Mouse (Mus musculus) cerebellum, adult 18-20 months (tissue): ENCODE data around the gene Nfkb1.

Experiments used
- DNase-seq, 2 experiments: peaks; one replicate each; pipeline ENCODE4 v3.0.0; 2021

Gene Nfkb1

DNA sequence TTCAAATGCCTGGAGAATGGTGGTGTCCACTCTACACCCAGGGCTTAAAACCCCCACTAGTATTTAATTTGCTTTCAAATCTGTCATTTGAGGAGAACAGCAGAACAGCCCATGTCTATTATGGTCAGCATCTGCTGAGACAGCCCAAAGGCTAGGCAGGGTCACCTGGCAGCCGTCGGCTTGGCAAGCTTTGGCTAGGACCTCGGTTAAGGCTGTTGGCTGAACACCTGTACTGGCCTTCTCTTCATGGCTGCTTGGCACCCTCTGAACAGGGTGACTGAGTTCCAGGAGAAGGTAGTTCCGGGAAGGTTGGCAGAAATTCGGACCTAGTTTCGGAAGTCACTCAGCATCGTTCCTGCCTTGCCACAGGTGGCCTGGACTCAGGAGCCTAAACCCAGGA, 109.1 kb downstream of the Nfkb1 start:
- peak; percentile 12 to 21 for DNase-seq

DNA sequence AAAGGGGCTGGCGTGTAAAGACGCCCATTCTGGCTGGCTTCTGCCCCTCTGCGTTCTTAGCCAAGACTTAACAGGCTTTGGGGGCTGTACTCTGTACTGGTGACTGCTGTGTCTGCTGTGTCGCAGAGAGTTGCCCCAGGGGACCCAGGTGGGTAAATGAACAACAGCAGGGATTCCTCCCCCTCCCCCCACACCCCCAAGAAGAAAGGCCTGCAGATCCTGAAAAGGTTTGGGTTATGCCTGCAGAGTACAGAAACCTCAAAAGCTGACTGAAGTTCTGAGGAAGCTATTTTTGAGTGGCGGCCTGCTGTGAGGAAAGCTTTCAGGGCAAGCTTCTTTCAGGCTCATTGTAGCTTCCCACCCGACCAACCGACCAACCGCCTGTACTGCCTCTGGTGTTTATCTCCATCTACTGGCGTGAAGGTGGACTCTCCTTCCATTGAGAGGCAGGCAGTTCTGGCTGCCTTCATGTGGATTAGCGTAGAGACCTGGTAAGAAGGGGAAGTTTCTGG, 109.7 kb downstream of the Nfkb1 start:
- DNase-seq: peak; percentile 20 to 30

DNA sequence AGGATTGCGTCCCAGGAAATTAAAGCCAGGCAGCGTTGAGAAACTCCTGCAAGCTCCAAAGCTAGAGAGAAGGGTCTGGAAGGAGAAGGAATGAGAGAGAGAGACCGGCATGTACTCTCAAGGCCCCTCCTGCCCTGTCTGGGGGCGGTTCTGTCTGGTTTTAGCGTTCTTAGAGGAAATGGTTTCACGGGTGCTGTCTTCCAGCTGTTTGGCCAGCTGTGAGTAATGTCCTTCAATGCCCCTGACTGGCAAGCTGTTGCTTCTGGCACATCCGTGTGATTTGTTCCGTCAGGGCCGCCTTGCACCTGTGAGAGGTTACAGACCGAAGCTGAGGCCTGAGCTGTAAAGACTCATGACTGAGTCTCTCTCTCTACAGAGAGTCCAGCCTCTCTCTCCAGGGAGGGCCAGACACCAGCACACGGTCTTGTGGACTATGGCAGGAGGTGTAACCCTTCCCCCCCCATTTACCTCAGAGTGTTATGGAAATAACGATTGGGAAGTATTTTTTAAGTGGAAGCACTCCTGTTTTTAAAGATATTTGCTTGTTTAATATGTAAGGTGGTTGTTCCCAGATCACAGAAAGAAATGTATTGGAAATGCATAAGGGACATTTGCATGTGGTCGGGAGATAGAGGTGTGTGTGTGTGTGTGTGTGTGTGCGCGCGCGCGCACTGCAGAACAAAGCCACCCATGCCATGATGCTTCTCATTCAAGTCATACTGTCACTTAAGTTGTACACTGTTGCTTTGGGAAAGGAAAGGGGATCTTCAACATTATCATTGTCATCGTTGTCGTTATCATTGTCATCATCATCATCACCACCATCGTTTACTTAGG, 110.7 kb downstream of the Nfkb1 start:
- no peak for DNase-seq

DNA sequence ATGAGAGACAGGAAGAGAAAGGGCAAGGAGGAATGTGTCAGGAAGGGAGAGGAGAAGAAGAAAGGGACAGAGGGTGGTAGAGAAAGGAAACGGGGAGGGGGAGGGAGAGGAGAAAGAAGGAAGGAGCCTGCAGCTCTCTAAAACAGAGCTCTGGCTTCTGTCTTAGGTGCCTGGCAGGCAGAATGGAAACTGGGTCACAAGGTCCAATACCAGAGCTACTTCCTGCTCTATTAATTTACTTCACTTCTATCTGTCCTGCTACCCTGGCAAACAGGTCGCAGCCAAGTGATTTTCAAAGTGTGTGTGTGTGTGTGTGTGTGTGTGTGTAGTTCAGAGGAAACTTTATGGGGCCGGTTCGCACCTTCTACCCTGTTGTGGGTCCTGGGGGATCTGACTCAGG, 112.2 kb downstream of the Nfkb1 start:
- no peak for DNase-seq

DNA sequence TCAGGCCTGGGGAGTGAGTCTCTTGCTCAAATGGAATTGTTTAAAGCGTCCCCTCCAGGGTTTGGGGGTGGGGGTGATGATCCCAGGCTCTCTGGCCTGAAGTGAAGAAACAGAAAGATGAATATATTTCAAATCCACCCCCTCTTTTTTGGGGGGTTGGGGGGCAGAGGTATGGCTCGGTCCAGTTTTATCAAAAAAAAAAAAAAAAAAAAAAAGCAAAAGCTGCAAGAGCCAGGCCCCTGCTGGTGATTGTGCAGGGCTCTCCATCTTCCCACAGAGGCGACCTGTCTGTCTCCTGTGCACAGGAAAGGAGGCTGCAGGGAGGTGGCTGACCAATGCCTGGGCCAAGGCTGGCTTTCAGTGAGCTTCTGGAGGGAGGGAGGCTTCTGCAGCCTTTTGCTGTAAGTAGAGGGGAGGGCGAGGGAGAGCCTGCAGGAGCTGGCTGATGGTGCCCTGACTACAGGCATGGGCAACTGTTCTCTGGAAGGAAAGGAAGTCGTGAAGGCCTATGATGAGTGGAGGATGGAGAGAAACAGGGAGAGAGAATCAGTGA, 112.7 kb downstream of the Nfkb1 start:
- no peak for DNase-seq

DNA sequence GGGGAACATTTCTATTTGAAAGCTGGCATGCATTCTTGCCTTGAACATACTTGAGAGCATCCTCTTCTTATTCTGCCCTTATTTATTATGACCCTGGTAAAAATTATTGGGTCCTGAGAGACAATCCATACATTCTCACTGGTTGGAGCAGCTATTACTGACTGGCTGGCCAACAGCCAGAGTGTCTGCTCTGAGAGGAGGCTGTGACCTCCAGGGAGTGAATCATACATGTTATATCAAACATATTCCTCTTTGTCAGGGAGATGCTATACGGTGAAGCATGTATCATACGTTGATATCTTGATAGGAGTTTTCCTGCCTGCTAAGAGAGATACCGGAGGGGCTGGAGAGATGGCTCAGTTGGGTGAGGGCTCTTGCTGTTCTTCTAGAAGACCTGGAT, 116.2 kb downstream of the Nfkb1 start:
- DNase-seq: no peak

DNA sequence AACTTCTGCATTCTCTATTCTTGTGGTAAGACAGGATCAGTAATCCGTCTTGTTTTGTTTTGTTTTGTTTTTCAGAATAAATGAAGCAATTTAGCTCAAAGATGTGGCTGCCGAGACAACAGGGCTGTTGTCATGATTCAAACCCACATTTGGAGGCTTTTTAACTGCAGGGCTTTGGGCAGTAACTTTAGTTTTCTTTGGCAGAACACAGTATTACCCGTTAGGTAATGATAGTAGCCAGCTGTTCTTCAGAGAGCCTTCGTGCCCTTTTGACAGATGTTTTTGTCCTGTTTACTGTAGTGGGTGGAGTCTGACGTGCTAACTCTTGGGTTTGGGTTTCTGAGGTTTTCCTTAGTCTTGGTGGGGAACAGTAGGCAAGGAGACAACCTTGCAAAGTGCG, 118.3 kb downstream of the Nfkb1 start:
- no peak for DNase-seq

DNA sequence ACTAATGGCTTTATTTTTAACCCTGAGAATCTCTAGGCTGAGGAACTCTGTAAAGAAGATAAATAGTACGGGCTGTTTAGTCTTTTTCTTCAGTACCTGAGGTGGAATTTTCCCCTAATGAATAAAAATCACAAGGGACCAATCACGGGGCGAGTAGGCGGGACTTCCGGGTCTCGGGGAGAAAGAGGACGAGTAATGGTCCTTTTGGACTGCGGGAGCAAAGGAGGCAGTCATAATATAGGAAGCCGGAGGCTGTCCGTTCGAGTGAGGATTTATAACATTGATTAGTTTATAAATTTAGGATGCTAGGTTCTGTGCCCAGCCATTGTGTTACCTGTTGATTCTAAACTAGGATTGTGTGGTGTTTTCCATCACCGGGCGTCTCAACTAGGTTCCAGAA, 119.8 kb downstream of the Nfkb1 start:
- DNase-seq: no peak

DNA sequence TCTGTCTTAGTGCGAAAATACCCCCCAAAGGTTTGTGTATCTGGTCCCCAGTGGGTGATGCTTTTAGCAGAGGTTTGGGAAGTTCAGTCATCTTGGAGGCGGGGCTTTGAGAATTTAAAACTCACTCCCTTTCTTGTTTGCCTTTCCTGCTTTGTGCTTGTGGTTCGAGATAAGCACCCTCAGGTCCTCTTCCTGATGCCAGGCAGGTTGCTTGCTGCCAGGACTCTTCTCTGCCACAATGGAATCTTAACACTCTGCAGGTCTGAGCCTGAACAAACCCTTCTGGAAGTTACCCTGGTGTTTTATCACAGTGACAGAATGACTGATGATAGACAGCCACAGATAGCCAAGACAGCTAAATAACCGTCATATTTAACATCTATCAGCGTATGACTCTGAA, 122.7 kb downstream of the Nfkb1 start:
- DNase-seq: no peak

DNA sequence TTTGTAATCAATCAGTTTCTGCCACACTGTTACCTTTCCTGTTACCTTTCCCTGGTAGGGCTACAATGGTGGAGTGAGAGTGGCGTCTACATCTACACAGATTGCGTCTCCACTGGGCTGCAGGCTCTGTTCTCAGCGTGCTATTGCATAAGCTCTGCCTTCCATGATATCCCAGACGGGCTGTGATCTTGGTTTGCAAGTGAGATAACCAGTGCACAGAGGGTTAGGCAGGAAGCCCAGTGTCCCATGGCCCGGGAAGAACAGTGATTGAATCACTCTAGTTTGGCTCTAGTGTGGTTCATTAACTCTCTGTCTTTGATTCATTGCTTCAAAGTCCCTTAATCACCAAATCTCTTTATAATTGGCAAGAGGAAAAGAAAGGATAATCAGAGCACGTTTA, 123.5 kb downstream of the Nfkb1 start:
- no peak for DNase-seq

DNA sequence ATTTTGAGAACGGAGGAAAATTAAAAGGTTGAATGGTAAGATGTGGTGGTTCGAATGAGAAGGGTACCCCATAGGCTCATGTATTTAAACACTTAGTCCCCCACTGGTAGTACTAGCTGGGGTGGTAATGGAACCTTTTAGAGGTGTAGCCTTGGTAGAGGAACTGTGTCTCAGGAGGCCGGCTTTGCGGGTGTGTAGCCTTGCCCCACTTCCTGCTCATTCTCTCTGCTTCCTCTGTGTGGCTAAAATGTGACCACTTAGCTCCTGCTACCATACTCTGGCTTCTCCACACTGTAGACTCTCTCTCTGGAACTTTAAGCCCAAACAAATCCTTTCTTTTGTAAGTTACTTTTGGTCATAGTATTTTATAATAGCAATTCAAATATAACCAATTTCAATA, 126.0 kb downstream of the Nfkb1 start:
- no peak for DNase-seq

DNA sequence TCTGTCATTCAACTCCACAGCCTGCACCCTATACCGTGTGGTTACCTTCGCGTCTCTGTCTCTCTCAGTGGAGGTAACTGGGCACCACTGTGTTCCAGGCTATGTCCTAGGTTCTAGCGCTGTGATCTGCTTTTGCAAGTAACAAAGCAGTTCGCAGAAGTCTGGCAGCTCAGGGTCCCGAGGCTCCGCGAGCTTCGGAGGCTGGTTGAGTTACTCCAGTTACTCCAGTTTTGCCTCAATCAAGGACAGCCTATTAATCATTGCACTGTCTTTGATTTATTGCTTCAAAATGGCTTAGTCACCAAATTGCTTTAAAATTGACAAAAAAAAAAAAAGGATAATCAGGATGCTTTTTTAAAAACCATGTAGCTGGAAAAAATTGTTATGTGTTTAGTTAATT, 126.6 kb downstream of the Nfkb1 start:
- DNase-seq: no peak

DNA sequence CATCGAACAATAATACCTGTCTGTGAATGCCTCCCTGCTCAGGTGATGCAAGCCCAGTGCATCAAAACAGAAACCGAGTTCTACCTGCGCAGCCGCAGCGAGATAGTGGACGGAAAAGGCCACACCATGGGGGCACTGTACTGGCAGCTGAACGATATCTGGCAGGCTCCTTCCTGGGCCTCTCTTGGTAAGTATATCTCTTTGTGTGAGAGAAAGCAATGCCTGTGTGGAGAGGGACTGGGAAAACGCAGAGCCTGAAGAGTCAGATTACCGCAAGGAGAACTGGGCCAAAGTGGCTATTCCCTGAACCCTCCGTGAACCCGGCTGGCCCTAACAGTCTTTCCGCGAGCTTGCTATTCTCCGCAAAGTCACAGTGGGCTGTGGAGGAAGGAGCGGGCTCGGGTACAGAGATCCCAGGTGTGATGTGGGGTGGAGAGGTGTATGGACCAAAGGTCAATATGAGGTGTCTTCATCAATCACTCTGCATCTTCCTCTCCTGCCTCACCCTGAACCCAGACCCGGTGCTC, 128.1 kb downstream of the Nfkb1 start:
- DNase-seq: no peak

DNA sequence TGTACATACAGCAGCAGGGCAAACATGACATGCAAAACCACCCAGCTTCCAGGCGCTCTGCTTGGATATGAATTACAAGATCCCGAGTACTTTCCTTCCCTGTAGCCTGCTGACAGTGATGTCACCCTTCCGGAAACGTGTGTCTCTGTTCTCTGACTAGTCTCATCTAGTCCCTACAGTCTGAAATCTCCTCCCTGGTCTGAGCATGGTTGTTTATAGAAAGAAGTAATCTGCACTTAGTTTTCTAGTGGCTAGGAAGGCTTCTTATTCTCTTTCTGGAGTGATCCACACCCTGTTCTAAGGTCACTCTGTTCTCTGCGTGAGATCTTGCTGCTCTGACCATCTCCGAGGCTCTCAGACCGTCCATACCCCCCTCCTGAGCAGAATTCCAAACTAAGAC, 129.3 kb downstream of the Nfkb1 start:
- DNase-seq: no peak

DNA sequence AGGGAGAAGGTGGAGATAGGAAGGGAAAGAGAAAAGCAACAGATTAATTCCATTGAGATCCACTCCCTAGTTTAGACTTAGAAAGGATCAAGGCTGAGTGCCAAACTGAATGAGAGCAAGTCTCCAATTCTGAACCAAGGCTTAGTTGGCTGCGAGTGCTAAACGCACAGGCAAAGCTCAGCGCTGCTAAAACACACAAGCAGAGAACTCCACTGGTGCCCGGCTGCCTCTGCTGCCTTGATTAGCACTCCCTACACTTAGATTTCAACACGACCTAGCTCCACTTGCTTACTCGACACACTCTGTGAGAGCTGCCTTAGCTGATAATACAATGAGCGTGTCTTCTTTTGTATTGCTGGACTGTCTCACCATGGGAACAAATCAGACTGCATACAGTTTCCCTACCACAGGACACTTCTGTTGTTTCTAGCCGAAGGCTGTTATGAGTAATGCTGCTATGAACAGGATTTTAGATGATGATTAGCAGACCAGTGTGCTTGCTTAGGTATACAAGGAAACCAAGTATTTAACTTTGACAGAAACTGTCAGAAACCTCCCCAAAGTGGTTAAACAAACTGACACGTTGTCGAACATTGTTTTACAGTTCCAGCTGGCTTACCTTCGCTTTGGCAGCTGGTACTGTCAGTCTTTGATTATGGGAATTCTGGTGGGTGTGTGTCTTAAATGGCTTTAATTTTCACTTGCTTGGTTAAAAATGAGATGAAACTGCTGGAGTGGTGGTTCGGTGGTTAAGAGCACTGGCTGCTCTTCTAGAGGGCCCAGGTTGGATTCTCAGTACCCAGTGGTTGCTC, 134.3 kb downstream of the Nfkb1 start:
- DNase-seq: no peak

DNA sequence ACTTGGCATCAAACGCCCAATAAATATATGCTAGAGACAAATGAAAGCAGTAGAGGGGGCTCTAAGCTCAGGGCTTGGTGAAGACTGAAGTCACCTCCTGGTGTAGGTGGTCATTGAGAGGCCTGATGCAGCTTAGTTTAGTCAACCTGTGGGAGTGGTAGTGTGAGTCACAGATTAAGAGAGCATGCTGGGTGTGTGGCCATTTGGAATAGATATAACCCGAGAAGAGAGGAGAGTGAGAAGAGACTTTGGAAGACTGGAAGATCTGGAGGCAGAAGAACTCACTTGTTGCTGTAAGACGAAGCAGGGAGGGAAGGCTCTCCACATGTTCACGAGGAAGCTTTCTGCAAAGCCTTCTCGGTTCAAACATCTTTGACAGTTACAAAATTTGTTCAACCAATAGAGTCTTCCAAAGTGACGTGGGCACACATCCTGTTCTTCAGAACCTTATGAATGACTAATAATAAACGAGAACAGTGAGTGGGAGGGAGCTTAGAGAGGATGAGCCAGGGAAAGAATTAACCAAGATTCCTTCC, 135.2 kb downstream of the Nfkb1 start:
- no peak for DNase-seq

DNA sequence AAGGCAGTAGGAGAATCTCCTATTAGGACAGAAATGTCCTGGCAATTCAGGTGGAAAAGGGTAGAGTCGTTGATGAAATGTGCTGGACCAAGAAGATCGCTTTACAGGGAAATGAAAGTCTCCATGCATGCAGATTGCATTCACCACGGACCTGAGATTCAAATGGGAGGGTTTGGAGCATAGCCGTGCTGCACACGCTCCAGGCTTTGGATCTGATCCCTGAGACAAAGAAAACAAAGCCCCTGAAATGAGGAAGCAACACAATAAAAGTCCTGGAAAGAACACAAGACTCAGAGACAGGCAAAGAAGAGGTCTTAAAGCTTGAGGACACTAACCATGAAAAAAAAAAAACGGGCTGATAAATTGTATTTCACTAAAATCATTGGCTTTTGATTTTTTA, 136.2 kb downstream of the Nfkb1 start:
- DNase-seq: no peak

DNA sequence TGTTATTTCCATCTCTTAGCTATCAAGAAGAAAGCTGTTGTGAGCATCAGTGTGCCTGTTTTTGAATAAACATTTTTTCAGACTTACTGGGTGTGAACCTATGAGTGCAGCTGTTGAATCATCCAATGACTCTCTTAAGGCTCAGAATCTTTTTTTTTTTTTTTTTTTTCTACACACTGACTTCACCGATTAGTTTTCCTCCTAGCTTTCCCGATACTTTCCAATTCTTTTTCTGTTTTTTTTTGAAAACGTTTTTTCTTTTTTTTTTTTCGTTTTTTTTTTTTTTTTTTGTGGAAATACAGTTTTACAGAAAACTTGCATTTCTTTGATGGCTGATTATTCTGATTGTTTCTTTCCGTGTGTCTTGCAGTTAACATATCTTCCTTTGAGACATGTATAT, 138.5 kb downstream of the Nfkb1 start:
- no peak for DNase-seq

DNA sequence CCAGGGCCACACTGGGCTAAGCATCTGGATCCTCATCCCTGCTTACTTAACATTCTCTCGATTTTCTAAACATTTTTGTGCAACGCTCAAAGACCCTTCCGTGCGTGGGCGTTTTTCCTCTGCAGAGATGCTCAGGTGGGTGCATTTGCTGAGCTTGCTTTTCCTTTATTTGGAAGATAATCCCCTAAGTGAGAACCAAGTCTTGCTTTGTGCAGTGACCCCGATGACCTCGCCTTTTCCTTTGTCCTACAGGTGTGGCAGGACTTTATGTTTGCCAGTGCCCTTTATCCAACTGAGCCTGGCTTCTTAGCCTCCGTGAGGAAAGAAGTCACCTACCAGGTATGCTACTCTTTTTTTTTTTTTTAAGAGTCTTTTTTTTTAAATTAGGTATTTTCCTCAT, 144.0 kb downstream of the Nfkb1 start:
- DNase-seq: no peak

DNA sequence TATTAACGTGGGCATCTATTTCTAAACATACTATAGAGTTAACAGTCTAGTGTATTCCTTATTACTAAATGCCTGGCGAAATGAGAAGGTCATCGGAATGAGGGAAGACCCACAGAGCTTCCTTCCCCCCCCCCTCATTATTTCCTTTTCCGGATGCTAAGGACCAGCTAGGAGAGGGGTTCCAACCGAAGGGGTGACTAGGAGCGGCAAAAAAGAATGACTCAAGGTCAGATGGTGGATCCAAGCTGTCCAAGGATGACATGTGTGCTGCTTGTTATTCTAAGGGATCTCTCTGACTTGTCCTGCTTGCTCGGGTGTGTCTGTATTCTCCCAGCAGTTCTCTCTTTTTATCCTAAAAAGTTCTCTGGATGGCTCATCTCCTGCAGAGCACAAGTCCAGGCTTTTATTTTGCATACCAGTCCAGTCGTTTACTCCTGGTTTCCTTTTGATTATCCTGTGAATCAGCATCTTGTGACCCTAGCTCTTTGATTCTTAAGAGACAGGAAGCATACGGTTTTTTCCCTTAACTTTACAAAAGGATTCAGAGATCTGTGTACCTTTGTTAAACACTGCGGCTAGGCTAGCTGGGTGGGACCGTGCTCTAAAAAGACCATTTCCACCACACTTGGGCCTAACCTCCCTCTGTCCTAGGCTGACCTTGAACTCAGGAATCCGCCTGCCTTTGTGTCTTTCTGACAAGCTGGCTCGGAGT, 145.0 kb downstream of the Nfkb1 start:
- no peak for DNase-seq
